Mouse (Mus musculus): ENCODE data around the gene Dgat2. TPM values are rescaled to one million over a fixed set of nuclear protein-coding genes. Genes with fewer than 3 reads are reported as not detected.

The Dgat2 gene
- polyA plus RNA-seq, 1 experiment from 2014 or later: 17.0 TPM

DNA sequence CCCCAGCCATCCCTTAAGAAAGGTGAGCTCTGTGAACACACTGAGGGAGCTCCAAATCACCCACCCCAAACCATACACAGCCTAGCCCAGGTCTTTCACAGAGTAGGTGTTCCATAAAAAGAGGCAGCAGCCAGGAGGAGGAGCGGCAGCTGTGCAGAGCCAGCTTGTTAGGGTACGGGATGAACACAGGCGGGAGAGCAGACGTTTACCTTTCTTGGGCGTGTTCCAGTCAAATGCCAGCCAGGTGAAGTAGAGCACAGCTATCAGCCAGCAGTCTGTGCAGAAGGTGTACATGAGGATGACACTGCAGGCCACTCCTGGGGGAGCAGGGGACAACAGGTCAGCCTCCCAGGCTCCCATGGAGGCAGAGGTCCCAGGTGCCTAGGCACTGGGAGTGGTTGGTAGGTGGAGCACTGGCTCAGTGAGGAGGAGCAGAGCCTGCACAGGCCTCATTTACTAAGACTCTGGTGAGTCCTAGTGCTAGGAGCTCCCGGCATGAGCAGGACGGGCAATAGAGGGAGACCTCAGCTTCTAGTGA is 17.6 kb downstream of the Dgat2 start:
- Histone ChIP-seq H3K36me3 (ENCODE audit: insufficient read depth) (no peaks in the 10 kb centered on the region), H3K27me3 (ENCODE audit: insufficient read depth, low read length) (no peaks in the 10 kb centered on the region), H3K4me1 (ENCODE audit: insufficient read depth) (no peaks in the 10 kb centered on the region), H3K4me3 (ENCODE audit: low read depth, low read length) (no peak overlapping the region), H3K9me3 (ENCODE audit: low read depth, low read length) (no peaks in the 10 kb centered on the region), H3K9ac (no peak overlapping the region), H3K4me2 (no peak overlapping the region), H3K27ac (ENCODE audit: low read depth) (no peak overlapping the region)
- DNase-seq: no peak
- no peak for TF ChIP-seq CTCF (IDR thresholded peaks at IDR 0.05; ENCODE audit: low read depth)
- WGBS: 68% methylated on average over 7 of the region's 7 CpGs
- no peak for ATAC-seq (ENCODE audit: insufficient read depth)

DNA sequence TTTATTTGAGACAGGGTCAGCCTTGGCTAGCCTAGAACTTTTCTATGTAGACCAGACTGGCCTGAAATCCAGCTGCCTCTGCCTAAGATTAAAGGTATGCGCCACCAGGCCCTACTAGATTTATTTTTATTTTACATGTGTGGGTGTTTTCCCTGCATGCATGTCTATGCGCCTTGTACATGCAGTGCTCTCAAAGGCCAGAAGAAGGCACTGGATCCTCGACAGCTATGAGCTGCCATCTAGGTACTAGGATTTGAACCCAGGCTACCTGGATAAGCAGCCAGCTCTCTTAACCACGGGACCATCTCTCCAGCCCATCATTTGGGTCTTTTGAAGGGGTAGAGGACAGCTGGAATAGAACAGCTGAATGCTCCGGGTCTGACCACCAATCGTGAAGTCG is 20.1 kb downstream of the Dgat2 start:
- H3K27me3 ChIP-seq (ENCODE audit: insufficient read depth, low read length): no peaks in the 10 kb centered on the region
- H3K4me3 ChIP-seq (ENCODE audit: low read depth, low read length): no peak overlapping the region
- no peak for TF ChIP-seq CTCF (IDR thresholded peaks at IDR 0.05; ENCODE audit: low read depth)
- H3K36me3 ChIP-seq (ENCODE audit: insufficient read depth): no peaks in the 10 kb centered on the region
- H3K9ac ChIP-seq: no peak overlapping the region
- 87% methylated on average over 7 of the region's 7 CpGs for WGBS
- H3K4me2 ChIP-seq: no peak overlapping the region
- ATAC-seq (ENCODE audit: insufficient read depth) (no peak), DNase-seq (no peak)
- H3K27ac ChIP-seq (ENCODE audit: low read depth): no peak overlapping the region
- H3K9me3 ChIP-seq (ENCODE audit: low read depth, low read length): no peaks in the 10 kb centered on the region
- H3K4me1 ChIP-seq (ENCODE audit: insufficient read depth): no peaks in the 10 kb centered on the region

DNA sequence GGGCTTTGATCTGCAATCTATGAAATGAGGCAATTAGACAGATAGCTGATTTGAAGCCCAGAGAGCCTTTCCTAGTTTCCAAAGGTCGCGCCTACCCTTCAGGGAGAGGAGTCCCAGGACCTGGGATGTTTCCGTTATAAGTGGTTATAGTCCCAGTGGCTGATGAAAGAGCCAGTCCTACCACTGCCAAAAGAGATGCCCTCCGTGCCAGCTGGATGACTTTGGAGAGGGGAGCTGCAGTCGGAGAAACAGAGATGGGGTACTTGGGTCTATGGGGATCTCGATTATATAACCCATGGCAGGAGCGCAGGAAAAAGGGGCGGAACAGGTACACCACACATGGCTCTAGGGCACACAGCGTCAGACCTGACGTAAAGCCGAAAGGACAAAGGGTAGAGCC is 20.6 kb downstream of the Dgat2 start:
- H3K27me3 ChIP-seq (ENCODE audit: insufficient read depth, low read length): no peaks in the 10 kb centered on the region
- no peak overlapping the region for H3K4me2 ChIP-seq
- H3K9ac ChIP-seq: no peak overlapping the region
- no peak overlapping the region for H3K4me3 ChIP-seq (ENCODE audit: low read depth, low read length)
- H3K4me1 ChIP-seq (ENCODE audit: insufficient read depth): no peaks in the 10 kb centered on the region
- ATAC-seq (ENCODE audit: insufficient read depth) (no peak), DNase-seq (no peak)
- H3K9me3 ChIP-seq (ENCODE audit: low read depth, low read length): no peaks in the 10 kb centered on the region
- no peaks in the 10 kb centered on the region for H3K36me3 ChIP-seq (ENCODE audit: insufficient read depth)
- 85% methylated on average over 11 of the region's 11 CpGs for WGBS
- TF ChIP-seq CTCF (IDR thresholded peaks at IDR 0.05; ENCODE audit: low read depth): no peak
- no peak overlapping the region for H3K27ac ChIP-seq (ENCODE audit: low read depth)

- 37% methylated on average over 4 of the region's 4 CpGs for WGBS
- Histone ChIP-seq H3K27me3 (ENCODE audit: insufficient read depth, low read length) (no peaks in the 10 kb centered on the region), H3K9me3 (ENCODE audit: low read depth, low read length) (no peaks in the 10 kb centered on the region), H3K4me3 (ENCODE audit: low read depth, low read length) (no peak overlapping the region), H3K36me3 (ENCODE audit: insufficient read depth) (no peaks in the 10 kb centered on the region), H3K27ac (ENCODE audit: low read depth) (no peak overlapping the region), H3K4me1 (ENCODE audit: insufficient read depth) (no peaks in the 10 kb centered on the region), H3K9ac (no peak overlapping the region), H3K4me2 (no peak overlapping the region)
- no peak for ATAC-seq (ENCODE audit: insufficient read depth)
- no peak for TF ChIP-seq CTCF (IDR thresholded peaks at IDR 0.05; ENCODE audit: low read depth)
- DNase-seq: no peak
Measured at GRCm38 (mm10) chr7:99161529-99161928, 21.0 kb downstream of the Dgat2 start.

DNA sequence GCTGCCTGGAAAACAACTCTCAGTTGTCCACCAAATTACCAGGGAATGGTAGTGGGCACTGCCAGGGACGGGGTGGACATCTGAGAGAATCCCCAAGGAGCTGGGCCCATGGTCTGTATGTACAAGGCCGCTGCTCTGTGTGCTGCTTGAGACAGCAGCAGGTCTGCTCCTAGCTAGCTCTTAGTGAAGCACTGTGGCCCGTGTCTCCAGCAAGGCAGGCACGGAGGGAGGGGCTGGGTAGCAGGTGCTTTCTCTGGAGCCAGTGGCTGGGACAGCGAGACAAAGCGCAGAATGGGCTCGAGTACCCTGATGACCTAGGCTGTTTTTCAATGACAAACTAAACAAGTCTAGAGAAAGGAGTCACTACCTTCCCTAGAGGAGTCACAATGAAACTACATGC is 21.5 kb downstream of the Dgat2 start:
- no peaks in the 10 kb centered on the region for H3K9me3 ChIP-seq (ENCODE audit: low read depth, low read length)
- H3K4me3 ChIP-seq (ENCODE audit: low read depth, low read length): no peak overlapping the region
- H3K27me3 ChIP-seq (ENCODE audit: insufficient read depth, low read length): no peaks in the 10 kb centered on the region
- no peaks in the 10 kb centered on the region for H3K36me3 ChIP-seq (ENCODE audit: insufficient read depth)
- no peak overlapping the region for H3K4me2 ChIP-seq
- TF ChIP-seq CTCF (IDR thresholded peaks at IDR 0.05; ENCODE audit: low read depth): no peak
- WGBS: 73% methylated on average over 7 of the region's 7 CpGs
- H3K27ac ChIP-seq (ENCODE audit: low read depth): no peak overlapping the region
- peaks cover 2% of the 10 kb centered on the region for H3K4me1 ChIP-seq (ENCODE audit: insufficient read depth)
- no peak overlapping the region for H3K9ac ChIP-seq
- DNase-seq (no peak), ATAC-seq (ENCODE audit: insufficient read depth) (no peak)

DNA sequence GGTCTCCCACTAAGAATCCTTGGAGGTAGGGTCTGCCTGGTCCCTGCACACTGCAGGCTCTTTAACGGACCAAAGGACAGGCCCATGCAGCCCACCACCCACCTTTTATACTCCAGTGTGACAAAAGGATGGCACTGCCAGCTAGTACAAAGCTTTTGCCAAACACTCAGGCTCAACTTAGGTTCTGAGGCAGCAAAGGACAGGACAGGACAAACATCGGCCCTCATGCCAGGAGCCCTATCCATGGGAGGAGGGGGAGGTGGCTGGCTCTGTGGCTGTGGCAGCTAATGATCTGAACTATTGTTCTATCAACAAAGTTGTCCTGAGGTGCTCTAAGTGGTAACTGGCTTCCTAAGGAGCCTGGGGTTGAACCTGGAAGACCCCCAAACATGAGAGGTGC is 23.1 kb downstream of the Dgat2 start:
- Histone ChIP-seq H3K9me3 (ENCODE audit: low read depth, low read length) (no peaks in the 10 kb centered on the region), H3K36me3 (ENCODE audit: insufficient read depth) (no peaks in the 10 kb centered on the region), H3K9ac (no peak overlapping the region), H3K4me2 (no peak overlapping the region), H3K27ac (ENCODE audit: low read depth) (no peak overlapping the region), H3K4me3 (ENCODE audit: low read depth, low read length) (no peak overlapping the region), H3K27me3 (ENCODE audit: insufficient read depth, low read length) (no peaks in the 10 kb centered on the region), H3K4me1 (ENCODE audit: insufficient read depth) (peaks cover 10% of the 10 kb centered on the region)
- DNase-seq: no peak
- 86% methylated on average over 2 of the region's 2 CpGs for WGBS
- no peak for TF ChIP-seq CTCF (IDR thresholded peaks at IDR 0.05; ENCODE audit: low read depth)
- ATAC-seq (ENCODE audit: insufficient read depth): no peak

- H3K27ac ChIP-seq (ENCODE audit: low read depth): no peak overlapping the region
- peaks cover 11% of the 10 kb centered on the region for H3K4me1 ChIP-seq (ENCODE audit: insufficient read depth)
- H3K9me3 ChIP-seq (ENCODE audit: low read depth, low read length): no peaks in the 10 kb centered on the region
- H3K9ac ChIP-seq: no peak overlapping the region
- 81% methylated on average over 5 of the region's 5 CpGs for WGBS
- H3K4me2 ChIP-seq: no peak overlapping the region
- H3K27me3 ChIP-seq (ENCODE audit: insufficient read depth, low read length): no peaks in the 10 kb centered on the region
- DNase-seq (no peak), ATAC-seq (ENCODE audit: insufficient read depth) (no peak)
- no peak for TF ChIP-seq CTCF (IDR thresholded peaks at IDR 0.05; ENCODE audit: low read depth)
- H3K4me3 ChIP-seq (ENCODE audit: low read depth, low read length): no peak overlapping the region
- no peaks in the 10 kb centered on the region for H3K36me3 ChIP-seq (ENCODE audit: insufficient read depth)
Measured at GRCm38 (mm10) chr7:99158904-99159303, 23.6 kb downstream of the Dgat2 start.

- Histone ChIP-seq H3K4me3 (ENCODE audit: low read depth, low read length) (no peak overlapping the region), H3K9me3 (ENCODE audit: low read depth, low read length) (no peaks in the 10 kb centered on the region), H3K27me3 (ENCODE audit: insufficient read depth, low read length) (no peaks in the 10 kb centered on the region), H3K36me3 (ENCODE audit: insufficient read depth) (no peaks in the 10 kb centered on the region), H3K4me1 (ENCODE audit: insufficient read depth) (peaks cover 11% of the 10 kb centered on the region), H3K9ac (no peak overlapping the region), H3K27ac (ENCODE audit: low read depth) (no peak overlapping the region), H3K4me2 (no peak overlapping the region)
- ATAC-seq (ENCODE audit: insufficient read depth) (no peak), DNase-seq (no peak)
- no peak for TF ChIP-seq CTCF (IDR thresholded peaks at IDR 0.05; ENCODE audit: low read depth)
- 80% methylated on average over 8 of the region's 8 CpGs for WGBS
Measured at GRCm38 (mm10) chr7:99158011-99158410, 24.5 kb downstream of the Dgat2 start.

All from lung, embryonic 14.5 days (tissue).